Mouse (Mus musculus): ENCODE data around the gene Dusp5. TPM values are rescaled to one million over a fixed set of nuclear protein-coding genes. Genes with fewer than 3 reads are reported as not detected.

Dusp5 gene
- total and polyA plus RNA-seq, 2 experiments from 2014 or later: 9.8 to 26.0 TPM

DNA sequence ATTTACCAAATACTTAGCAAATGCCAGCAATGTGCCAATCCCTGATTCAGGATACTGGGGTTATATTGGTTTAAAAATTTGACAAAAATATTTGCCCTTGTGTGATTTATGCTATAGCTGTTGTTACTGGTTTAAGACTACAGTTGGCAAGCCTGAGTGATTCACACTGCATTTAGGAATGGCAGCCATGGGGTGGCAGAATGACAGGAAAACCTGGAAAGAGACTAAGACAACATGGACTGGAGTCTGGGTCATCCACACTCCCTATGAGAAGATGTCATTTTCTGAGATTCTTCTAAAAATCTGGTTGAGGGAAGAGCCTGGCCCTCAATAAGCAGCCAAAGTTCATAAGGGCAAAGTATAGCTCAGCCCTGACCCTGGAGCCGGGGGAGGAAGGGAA is 39.0 kb upstream of the Dusp5 start:
- Histone ChIP-seq H3K9me3 (ENCODE audit: low read length) (no peaks in the 10 kb centered on the region), H3K27me3 (ENCODE audit: insufficient read depth, low read length) (no peaks in the 10 kb centered on the region), H3K27ac (no peak overlapping the region), H3K9ac (replicated peaks; ENCODE audit: low read length) (no peak overlapping the region), H3K4me1 (ENCODE audit: insufficient read depth, low read length) (no peaks in the 10 kb centered on the region), H3K4me3 (ENCODE audit: low read length) (no peak overlapping the region), H3K4me2 (ENCODE audit: low read depth, low read length) (no peak overlapping the region), H3K36me3 (ENCODE audit: insufficient read depth, low read length) (no peaks in the 10 kb centered on the region)
- ATAC-seq (no peak), DNase-seq (ENCODE audit: low spot score) (no peak)
- no peak for TF ChIP-seq CTCF (IDR thresholded peaks at IDR 0.05; ENCODE audit: low read depth)
- WGBS: 87% methylated on average over 1 of the region's 1 CpGs

DNA sequence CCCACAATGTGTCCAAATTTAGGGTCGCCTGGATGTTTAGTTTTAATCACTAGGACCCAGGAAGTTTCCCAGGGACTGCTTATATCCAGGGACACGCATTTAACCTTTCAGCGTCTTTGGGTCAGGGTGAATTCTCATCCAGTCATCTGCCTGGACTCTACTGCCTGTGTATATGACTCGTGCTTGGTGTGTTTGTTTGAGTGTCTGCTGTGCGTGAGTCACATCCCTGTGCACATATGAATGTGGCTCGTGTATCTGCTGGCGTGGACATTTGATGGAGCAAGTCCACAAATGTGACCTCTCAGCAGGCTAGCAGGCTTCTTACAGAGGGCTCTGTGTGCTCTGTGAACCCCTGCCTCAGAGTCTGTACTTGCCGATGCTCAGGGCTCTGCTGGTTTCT is 38.0 kb upstream of the Dusp5 start:
- H3K4me1 ChIP-seq (ENCODE audit: insufficient read depth, low read length): no peaks in the 10 kb centered on the region
- TF ChIP-seq CTCF (IDR thresholded peaks at IDR 0.05; ENCODE audit: low read depth): no peak
- H3K27ac ChIP-seq: no peak overlapping the region
- H3K36me3 ChIP-seq (ENCODE audit: insufficient read depth, low read length): no peaks in the 10 kb centered on the region
- no peak overlapping the region for H3K4me2 ChIP-seq (ENCODE audit: low read depth, low read length)
- no peak overlapping the region for H3K4me3 ChIP-seq (ENCODE audit: low read length)
- DNase-seq (ENCODE audit: low spot score) (no peak), ATAC-seq (no peak)
- no peak overlapping the region for H3K9ac ChIP-seq (replicated peaks; ENCODE audit: low read length)
- WGBS: 77% methylated on average over 8 of the region's 8 CpGs
- no peaks in the 10 kb centered on the region for H3K9me3 ChIP-seq (ENCODE audit: low read length)
- no peaks in the 10 kb centered on the region for H3K27me3 ChIP-seq (ENCODE audit: insufficient read depth, low read length)

DNA sequence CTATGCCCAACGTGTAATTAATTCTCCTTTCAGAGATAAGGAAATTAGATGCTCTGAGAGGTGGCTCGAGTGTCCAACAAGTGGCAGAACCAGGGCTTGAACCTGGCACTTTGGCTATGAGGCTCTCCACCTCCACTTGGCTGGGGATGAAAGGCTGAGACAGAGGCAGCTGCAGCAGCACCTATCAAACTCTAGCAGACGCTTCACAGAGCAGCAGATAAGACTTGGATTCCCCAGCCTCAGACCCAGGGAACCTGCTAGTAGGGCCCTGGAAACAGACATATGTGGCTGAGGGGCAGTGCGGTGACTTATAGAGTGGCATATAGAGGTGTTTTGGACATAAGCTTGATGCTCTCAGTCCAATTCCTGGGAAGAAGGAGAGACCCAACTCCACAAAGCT is 36.4 kb upstream of the Dusp5 start:
- Histone ChIP-seq H3K4me1 (ENCODE audit: insufficient read depth, low read length) (no peaks in the 10 kb centered on the region), H3K4me2 (ENCODE audit: low read depth, low read length) (no peak overlapping the region), H3K36me3 (ENCODE audit: insufficient read depth, low read length) (no peaks in the 10 kb centered on the region), H3K9me3 (ENCODE audit: low read length) (no peaks in the 10 kb centered on the region), H3K27me3 (ENCODE audit: insufficient read depth, low read length) (no peaks in the 10 kb centered on the region), H3K4me3 (ENCODE audit: low read length) (no peak overlapping the region), H3K27ac (no peak overlapping the region), H3K9ac (replicated peaks; ENCODE audit: low read length) (no peak overlapping the region)
- DNase-seq (ENCODE audit: low spot score) (no peak), ATAC-seq (no peak)
- WGBS: 84% methylated on average over 4 of the region's 4 CpGs
- TF ChIP-seq CTCF (IDR thresholded peaks at IDR 0.05; ENCODE audit: low read depth): no peak

DNA sequence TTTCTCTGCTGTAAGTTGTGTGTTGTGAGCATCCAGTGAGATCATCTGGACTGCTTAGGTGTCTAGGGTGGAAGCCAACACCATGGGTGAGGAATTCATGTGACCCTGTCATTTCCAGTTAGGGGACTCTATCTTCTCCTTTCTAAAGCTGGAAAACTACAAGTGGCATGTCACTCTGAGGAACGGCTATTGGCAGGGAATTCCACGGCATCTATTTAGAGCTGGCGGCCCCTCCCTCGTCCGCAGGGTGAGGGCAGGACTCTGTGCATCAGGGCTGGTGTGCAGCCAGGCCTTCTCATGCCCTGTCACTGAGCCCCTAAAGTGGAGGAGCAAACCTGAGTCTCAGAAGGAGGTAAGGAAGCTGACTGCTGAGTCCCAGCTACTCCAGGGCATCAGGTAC is 35.0 kb upstream of the Dusp5 start:
- 45% methylated on average over 5 of the region's 5 CpGs for WGBS

DNA sequence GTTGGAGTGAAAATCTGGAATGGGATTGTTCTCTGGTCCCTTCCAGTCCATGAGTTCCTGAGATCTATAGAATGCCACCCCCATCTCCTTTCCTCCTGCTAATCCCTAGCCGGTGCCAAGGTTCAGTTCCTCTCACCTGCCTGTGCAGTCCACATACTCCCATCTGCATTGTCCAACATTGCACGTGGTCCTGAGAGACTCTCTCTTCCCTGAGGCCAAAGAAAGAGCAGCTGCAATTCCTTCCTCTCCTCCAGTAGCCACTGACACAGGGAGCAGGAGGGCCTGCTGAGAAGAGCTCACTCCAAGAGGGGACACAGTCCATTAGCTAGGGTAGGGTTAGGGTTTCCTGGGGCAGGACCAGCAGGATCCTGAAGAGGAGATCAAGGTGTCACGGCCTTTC is 31.0 kb upstream of the Dusp5 start:
- H3K27me3 ChIP-seq (ENCODE audit: insufficient read depth, low read length): no peaks in the 10 kb centered on the region
- no peaks in the 10 kb centered on the region for H3K9me3 ChIP-seq (ENCODE audit: low read length)
- DNase-seq (ENCODE audit: low spot score): no peak
- H3K9ac ChIP-seq (replicated peaks; ENCODE audit: low read length): no peak overlapping the region
- H3K4me2 ChIP-seq (ENCODE audit: low read depth, low read length): no peak overlapping the region
- ATAC-seq: no peak
- 67% methylated on average over 3 of the region's 3 CpGs for WGBS
- no peak overlapping the region for H3K27ac ChIP-seq
- no peak for TF ChIP-seq CTCF (IDR thresholded peaks at IDR 0.05; ENCODE audit: low read depth)
- no peaks in the 10 kb centered on the region for H3K36me3 ChIP-seq (ENCODE audit: insufficient read depth, low read length)
- peaks cover 3% of the 10 kb centered on the region; the same call in 1 of the 2 replicates for H3K4me1 ChIP-seq (ENCODE audit: insufficient read depth, low read length)
- no peak overlapping the region for H3K4me3 ChIP-seq (ENCODE audit: low read length)

More for the DNA sequence above, 35.0 kb upstream of the Dusp5 start:
- H3K36me3 ChIP-seq (ENCODE audit: insufficient read depth, low read length): no peaks in the 10 kb centered on the region
- H3K27ac ChIP-seq: no peak overlapping the region
- H3K4me1 ChIP-seq (ENCODE audit: insufficient read depth, low read length): no peaks in the 10 kb centered on the region
- H3K9ac ChIP-seq (replicated peaks; ENCODE audit: low read length): no peak overlapping the region
- no peak overlapping the region for H3K4me3 ChIP-seq (ENCODE audit: low read length)
- no peak overlapping the region for H3K4me2 ChIP-seq (ENCODE audit: low read depth, low read length)
- DNase-seq (ENCODE audit: low spot score) (no peak), ATAC-seq (no peak)
- H3K27me3 ChIP-seq (ENCODE audit: insufficient read depth, low read length): no peaks in the 10 kb centered on the region
- no peaks in the 10 kb centered on the region for H3K9me3 ChIP-seq (ENCODE audit: low read length)
- no peak for TF ChIP-seq CTCF (IDR thresholded peaks at IDR 0.05; ENCODE audit: low read depth)

DNA sequence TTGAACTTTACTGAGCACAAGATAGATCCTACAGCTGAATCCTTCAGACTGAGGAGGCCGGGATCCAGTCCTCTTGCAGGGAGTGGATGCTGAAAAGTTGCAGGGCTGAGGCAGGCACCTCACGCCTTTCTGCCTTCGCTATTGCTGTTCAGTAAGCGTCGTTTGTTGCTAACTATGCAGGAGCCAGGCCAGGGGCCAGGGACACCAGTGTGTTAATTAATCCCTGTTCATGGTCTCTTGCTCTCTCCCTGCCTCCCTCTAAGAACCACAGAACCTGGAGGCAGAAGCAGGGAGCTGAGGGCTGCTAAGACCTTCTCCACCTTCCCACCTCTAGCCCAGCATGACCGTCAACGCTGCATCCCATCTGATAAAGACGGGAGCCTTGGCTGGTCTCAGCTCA is 29.9 kb upstream of the Dusp5 start:
- no peak overlapping the region for H3K4me2 ChIP-seq (ENCODE audit: low read depth, low read length)
- H3K9ac ChIP-seq (replicated peaks; ENCODE audit: low read length): no peak overlapping the region
- H3K27me3 ChIP-seq (ENCODE audit: insufficient read depth, low read length): no peaks in the 10 kb centered on the region
- H3K9me3 ChIP-seq (ENCODE audit: low read length): no peaks in the 10 kb centered on the region
- no peaks in the 10 kb centered on the region for H3K36me3 ChIP-seq (ENCODE audit: insufficient read depth, low read length)
- no peak for ATAC-seq
- peaks cover 3% of the 10 kb centered on the region; the same call in 1 of the 2 replicates for H3K4me1 ChIP-seq (ENCODE audit: insufficient read depth, low read length)
- DNase-seq (ENCODE audit: low spot score): no peak
- H3K27ac ChIP-seq: no peak overlapping the region
- 72% methylated on average over 8 of the region's 8 CpGs for WGBS
- no peak overlapping the region for H3K4me3 ChIP-seq (ENCODE audit: low read length)
- TF ChIP-seq CTCF (IDR thresholded peaks at IDR 0.05; ENCODE audit: low read depth): no peak

DNA sequence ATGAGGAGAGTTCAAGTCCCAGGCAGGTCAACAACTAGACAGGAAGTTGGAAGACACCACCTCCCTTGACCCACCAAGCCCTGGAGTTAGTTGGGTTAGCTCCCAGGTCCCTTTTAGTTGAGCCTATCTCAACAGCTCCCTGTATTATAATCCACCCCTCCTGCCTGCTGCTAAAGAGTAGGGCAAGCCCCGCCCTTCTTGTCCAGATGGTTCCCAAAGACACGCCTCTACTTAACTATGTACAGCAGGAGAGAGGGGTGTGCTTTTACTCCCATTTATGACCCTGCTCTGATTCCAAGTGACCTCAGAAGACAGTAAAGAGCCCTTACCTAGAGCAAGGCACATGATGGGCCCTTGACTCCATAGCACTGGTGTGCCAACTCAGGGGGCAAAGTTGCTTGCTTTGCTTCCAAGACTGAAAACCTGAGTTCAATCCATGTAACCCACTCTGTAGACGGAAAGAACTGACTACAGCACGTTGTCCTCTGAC is 29.4 kb upstream of the Dusp5 start:
- H3K4me2 ChIP-seq (ENCODE audit: low read depth, low read length): no peak overlapping the region
- TF ChIP-seq CTCF (IDR thresholded peaks at IDR 0.05; ENCODE audit: low read depth): no peak
- peak overlapping the region; percentile 60; the same call in 1 of the 2 replicates for H3K27ac ChIP-seq
- H3K9ac ChIP-seq (replicated peaks; ENCODE audit: low read length): no peak overlapping the region
- no peaks in the 10 kb centered on the region for H3K27me3 ChIP-seq (ENCODE audit: insufficient read depth, low read length)
- H3K4me1 ChIP-seq (ENCODE audit: insufficient read depth, low read length): peaks cover 3% of the 10 kb centered on the region; the same call in 1 of the 2 replicates
- no peak for DNase-seq (ENCODE audit: low spot score)
- WGBS: 86% methylated on average over 4 of the region's 4 CpGs
- no peak overlapping the region for H3K4me3 ChIP-seq (ENCODE audit: low read length)
- ATAC-seq: no peak
- no peaks in the 10 kb centered on the region for H3K9me3 ChIP-seq (ENCODE audit: low read length)
- no peaks in the 10 kb centered on the region for H3K36me3 ChIP-seq (ENCODE audit: insufficient read depth, low read length)
